Mouse (Mus musculus) cortical plate, adult 2 months (tissue): Measurements from ENCODE around the gene Mtmr3. TPM values are rescaled to one million over a fixed set of nuclear protein-coding genes. Genes with fewer than 3 reads are reported as not detected.

Source experiments
- H3K27ac ChIP-seq: fragments of 200-500 bp; 2 replicates; pipeline ENCODE4 v1.5.1; 2012; ENCODE audit warnings: low read length, control low read depth, inconsistent platforms; ENCODE audit not compliant: insufficient read depth
- H3K4me1 ChIP-seq: fragments of 200-500 bp; 2 replicates; pipeline ENCODE4 v1.6.1; 2011; ENCODE audit warnings: low read length; ENCODE audit not compliant: control insufficient read depth, insufficient read depth
- H3K4me3 ChIP-seq: fragments of 200-500 bp; 2 replicates; pipeline ENCODE4 v1.5.1; 2011; ENCODE audit warnings: mild to moderate bottlenecking, low read length, control low read depth; ENCODE audit not compliant: insufficient read depth
- CTCF ChIP-seq: fragments of 200-500 bp; IDR thresholded peaks from 2 replicates; pipeline ENCODE4 v1.5.1; 2011; ENCODE audit warnings: mild to moderate bottlenecking, control low read depth, low read length; ENCODE audit not compliant: insufficient read depth; ENCODE audit errors: extremely low read depth
- POLR2A ChIP-seq: fragments of 200-500 bp; IDR thresholded peaks from 2 replicates; pipeline ENCODE4 v1.6.1; 2011; ENCODE audit warnings: mild to moderate bottlenecking, low read length, control low read depth; ENCODE audit not compliant: insufficient read depth; ENCODE audit errors: extremely low read depth
- polyA plus RNA-seq: library from polyadenylated mRNA; depleted of rRNA; stranded (reverse); fragments of >200 nt; gene quantifications from 2 replicates; pipeline ENCODE4 v1.2.3, GENCODE M21; 2012

Mtmr3 gene
- polyA plus RNA-seq, 1 experiment: 40.9 TPM

DNA sequence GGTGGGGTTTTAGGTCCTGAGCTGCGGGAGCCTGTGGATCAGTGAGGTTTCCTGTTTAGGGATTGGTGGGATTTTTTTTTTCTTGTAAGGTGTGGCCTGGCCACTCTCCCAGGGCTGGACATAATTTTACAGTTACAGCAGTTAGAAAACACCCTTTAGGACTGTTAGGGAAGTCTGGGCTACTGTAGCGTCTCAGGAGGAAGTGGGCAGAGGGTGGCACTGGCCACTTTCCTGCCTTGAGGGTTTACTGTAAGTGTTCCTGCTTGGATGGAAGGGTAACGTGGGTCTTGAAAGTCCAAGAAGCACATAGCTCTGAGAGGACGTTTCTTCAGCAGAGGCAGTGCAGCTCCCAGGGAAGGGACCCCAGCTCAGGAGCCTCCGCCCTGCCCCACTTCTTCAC lies 134.0 kb downstream of the Mtmr3 start:
- no peak for TF ChIP-seq CTCF
- TF ChIP-seq POLR2A: no peak
- Histone ChIP-seq H3K27ac (no peak overlapping the region), H3K4me3 (no peak overlapping the region), H3K4me1 (no peaks in the 10 kb centered on the region)

DNA sequence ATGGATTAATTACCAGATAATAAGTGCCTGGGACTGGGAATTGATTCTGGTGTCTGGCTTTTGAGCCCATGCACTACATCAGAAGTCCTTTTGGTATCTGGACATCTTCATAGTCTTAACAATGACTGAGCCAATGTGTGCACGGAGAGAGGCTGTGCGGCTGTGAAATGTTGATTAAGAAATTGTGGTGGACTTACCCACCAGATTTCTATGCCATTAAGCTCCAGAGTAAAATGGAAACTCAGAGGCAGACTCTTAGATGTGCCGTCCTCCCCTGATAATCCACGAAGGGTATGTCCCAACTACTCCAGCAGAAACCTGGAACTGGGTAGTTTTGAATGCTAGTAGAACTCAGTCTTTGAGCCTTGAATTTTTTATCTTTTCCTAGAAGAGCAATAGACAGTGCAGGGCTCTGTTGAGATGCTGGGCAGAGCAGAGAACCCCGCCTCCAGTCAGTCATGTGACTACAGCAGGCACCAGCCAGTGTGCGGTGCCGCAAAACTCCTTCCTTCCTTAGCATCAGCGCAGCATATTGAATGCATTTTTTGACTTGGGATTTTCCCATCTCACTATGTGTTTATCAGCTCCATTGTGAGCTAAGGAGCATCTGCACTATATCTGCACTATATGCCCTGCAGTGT lies 139.6 kb downstream of the Mtmr3 start:
- H3K27ac ChIP-seq: no peak overlapping the region
- TF ChIP-seq POLR2A (no peak), CTCF (no peak)
- no peak overlapping the region for H3K4me3 ChIP-seq
- H3K4me1 ChIP-seq: no peaks in the 10 kb centered on the region

DNA sequence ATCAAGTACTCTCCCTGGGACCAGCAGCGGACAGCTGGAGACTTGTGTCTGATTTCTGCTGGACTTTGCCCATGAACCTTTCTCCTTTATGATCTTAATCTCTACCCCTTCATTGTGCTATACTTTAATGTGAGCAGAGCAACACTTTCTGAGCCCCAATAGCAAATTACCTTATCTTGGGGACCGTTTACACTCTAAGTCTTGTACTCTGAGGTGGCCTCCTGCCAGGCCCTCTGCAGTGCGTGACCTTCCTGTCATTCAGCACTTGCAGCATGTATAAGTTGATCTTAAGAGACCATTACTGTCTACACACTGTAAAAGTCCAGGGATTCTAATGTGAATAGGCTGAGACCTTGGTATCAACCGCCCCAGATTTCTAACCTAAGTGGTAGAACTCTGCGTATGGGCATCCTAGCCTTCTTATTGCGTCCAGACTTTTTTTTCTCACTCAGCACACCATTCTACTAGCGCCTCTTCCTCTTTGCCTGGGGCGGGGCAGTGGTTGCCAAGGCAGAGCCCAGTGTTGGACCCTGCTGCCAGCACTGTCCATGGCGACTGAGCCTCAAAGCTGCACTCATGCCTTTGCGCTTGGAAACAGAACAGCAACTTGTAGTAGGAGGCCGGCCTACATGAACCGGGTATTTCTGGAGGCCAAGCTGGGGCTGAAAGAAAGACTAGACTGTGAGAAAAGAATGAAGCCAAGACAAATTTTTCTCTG lies 142.0 kb downstream of the Mtmr3 start:
- Histone ChIP-seq H3K27ac (no peak overlapping the region), H3K4me1 (no peaks in the 10 kb centered on the region), H3K4me3 (no peak overlapping the region)
- TF ChIP-seq CTCF (no peak), POLR2A (no peak)

DNA sequence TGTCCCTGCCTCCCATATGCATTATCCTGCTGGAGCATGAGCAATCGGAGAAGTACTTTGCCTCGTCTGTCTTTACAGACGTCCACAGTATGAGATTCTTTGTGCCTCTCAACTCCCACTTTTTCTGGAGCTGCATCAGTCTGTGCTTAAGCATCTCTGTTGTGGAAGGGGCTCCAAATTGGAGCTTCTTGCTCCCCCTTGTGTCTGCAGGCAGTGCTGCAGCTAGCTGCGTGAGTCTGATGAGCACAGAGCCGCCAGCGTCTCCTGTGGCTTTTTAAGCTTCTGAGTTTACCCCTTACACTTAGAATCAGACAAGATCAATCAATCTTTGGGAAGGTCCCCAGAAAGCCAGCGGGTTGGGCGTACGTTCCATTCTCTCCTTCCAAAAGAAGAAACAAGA lies 143.5 kb downstream of the Mtmr3 start:
- Histone ChIP-seq H3K4me3 (no peak overlapping the region), H3K4me1 (peaks cover 2% of the 10 kb centered on the region; the same call in 1 of the 2 replicates), H3K27ac (no peak overlapping the region)
- TF ChIP-seq CTCF (peak; percentile 64), POLR2A (no peak)

DNA sequence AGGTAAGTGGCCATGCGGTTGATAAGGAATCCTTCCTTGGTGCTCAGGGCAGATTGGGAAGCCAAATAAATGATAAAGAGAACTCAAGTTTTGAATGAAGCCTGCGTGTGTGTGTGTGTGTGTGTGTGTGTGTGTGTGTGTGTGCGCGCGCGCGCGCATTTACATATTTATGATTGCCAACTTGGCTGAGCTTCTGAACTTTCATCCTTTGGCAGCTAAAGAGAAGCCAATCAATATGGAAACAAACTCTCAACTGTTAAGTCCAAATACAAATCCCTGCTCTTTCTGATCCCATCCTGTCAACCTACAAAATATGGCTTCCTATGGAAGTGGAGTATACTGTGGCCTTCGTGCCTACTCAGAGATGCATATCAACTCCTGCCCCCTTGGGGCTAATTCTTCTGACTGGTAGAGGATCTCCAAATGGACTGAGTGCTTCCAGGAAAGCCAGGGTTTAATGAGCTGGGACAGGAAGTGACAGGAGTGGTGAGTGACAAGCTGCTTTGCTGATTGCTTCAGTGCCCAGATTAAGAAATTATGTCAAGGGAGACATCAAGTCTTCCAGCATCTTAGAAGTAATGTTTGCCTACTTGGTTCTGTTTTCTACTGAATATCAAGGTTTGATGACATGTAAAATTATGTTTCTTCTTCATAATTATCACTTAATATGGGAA lies 148.3 kb downstream of the Mtmr3 start:
- Histone ChIP-seq H3K27ac (no peak overlapping the region), H3K4me3 (no peak overlapping the region), H3K4me1 (peaks cover 2% of the 10 kb centered on the region; the same call in 1 of the 2 replicates)
- TF ChIP-seq CTCF: no peak
- TF ChIP-seq POLR2A: no peak

DNA sequence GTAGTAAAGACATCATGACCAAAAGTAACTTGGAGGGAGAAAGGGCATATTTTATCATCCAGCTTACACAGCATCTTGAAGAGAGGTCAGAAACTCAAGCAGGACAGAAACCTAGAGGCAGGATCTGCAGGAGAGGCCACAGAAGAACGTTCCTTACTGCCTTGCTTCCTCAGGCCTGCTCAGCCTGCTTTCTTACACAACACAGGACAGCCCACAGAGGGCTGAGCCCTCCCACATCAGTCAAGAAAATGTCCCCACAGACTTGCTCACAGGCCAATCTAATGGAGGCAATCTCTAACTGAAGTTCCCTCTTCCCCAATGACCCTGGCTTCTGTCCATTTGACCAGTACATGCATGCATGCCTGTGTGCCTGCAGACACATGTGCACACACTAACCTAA lies 152.4 kb downstream of the Mtmr3 start:
- Histone ChIP-seq H3K27ac (no peak overlapping the region), H3K4me1 (peaks cover 2% of the 10 kb centered on the region; the same call in 1 of the 2 replicates), H3K4me3 (no peak overlapping the region)
- TF ChIP-seq CTCF: no peak
- TF ChIP-seq POLR2A: no peak

DNA sequence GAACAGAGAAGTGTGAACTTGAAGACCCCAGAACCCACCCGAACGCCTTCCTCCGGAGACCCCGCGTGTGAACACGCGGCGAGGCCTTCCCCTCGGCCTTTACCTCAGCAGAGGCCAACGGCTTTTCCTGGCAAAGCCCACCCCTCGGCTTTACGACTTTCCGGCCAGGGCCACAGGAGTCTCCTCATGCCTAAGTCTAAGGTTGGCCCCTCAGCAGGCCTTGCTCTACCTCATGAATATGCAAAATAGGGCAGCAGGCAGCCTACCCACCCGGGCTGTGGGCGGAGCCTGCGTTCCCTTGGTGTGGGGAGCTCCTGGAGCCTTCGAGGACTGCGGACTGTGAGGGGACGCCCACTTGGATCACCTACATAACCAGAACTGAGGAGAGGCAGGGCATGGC lies 153.7 kb downstream of the Mtmr3 start, which contains the start of gene Hormad2:
Gene Hormad2 (minus strand): TSS at position 128 of the 400 bp plus-strand sequence.
- Histone ChIP-seq H3K27ac (no peak within 1 kb of the TSS), H3K4me3 (no peak within 1 kb of the TSS), H3K4me1 (no peaks in the 10 kb centered on the region)
- TF ChIP-seq CTCF (no peak), POLR2A (no peak)

DNA sequence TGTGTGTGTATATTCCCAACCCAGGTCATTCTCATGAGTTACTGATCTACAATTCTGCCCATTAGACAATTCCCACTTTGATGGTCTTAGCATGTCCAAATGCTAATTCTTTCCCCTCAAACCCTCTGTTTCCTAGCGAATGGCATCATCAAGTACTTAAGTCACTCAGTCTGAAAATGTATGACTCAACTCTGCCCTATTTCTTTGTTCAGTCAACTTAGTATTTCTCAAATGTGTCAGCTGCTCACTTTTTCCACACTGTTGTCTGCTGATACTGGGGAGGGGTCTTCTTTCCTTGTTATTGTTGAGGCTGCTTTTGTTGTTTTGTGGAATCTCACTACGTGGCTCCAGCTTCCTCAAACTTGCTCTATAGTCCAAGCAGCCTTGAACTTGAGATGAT lies 156.5 kb downstream of the Mtmr3 start:
- TF ChIP-seq CTCF: no peak
- TF ChIP-seq POLR2A: no peak
- no peak overlapping the region for H3K27ac ChIP-seq

DNA sequence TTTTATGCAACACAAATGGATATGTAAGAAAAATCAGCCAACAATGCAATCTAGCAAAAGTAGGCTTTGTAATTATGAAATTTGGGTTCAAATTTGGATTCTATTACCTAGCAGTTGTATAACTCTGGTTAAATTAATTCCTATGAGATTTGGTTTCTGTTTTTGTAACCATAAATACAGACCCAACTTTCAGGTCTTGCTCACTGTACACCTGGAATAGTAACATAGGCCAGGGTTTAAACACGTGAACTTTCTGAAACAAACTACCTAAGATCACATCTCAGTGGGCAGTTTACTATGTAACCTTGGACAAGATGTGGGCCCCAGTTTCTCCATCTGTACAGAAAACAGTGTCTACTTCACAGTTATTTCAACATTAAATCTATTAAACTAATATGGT lies 157.3 kb downstream of the Mtmr3 start:
- Histone ChIP-seq H3K4me1 (no peaks in the 10 kb centered on the region), H3K27ac (no peak overlapping the region), H3K4me3 (no peak overlapping the region)
- TF ChIP-seq POLR2A: no peak

More for the DNA sequence above, 156.5 kb downstream of the Mtmr3 start:
- H3K4me3 ChIP-seq: no peak overlapping the region
- H3K4me1 ChIP-seq: no peaks in the 10 kb centered on the region

DNA sequence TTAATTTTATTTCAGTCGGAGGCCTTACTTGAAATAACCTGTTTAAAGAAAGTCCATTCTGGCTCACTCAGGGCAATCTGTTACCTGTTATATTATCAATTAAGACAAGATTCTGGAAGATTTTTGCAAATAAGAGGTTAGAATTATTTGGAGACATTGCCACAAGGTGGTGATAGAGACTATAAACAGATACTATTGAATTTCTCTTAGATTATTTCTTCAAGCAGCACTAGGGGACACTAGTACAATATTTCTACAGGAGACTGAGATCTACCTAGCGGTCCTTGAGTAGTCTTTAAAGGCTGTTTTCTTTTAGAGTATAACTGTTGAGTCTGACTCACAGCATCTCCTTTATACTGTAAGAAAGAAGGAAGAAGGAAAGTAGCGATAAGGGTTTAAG lies 158.0 kb downstream of the Mtmr3 start:
- Histone ChIP-seq H3K27ac (no peak overlapping the region), H3K4me3 (no peak overlapping the region), H3K4me1 (no peaks in the 10 kb centered on the region)
- TF ChIP-seq POLR2A (no peak), CTCF (no peak)
